Mouse (Mus musculus): ENCODE measurements around the gene Srgap2. TPM values are rescaled to one million over a fixed set of nuclear protein-coding genes. Genes with fewer than 3 reads are reported as not detected.
A peak's percentile ranks its signal among the peaks of the same experiment; 100 is the strongest.

Srgap2 gene
- polyA plus RNA-seq, 1 experiment from 2014 or later: 107 TPM

GRCm38 (mm10) chr1:131299788-131300187, 227.4 kb downstream of the Srgap2 start:
- H3K79me2 ChIP-seq (ENCODE audit: inconsistent target): no peaks in the 10 kb centered on the region
- H3K4me3 ChIP-seq (ENCODE audit: inconsistent target): no peak overlapping the region
- no peak overlapping the region for H3K27ac ChIP-seq
- WGBS (ENCODE audit: missing documents): 94% methylated on average over 6 of the region's 6 CpGs
- H3K36me3 ChIP-seq (ENCODE audit: inconsistent target): peaks cover 61% of the 10 kb centered on the region

DNA sequence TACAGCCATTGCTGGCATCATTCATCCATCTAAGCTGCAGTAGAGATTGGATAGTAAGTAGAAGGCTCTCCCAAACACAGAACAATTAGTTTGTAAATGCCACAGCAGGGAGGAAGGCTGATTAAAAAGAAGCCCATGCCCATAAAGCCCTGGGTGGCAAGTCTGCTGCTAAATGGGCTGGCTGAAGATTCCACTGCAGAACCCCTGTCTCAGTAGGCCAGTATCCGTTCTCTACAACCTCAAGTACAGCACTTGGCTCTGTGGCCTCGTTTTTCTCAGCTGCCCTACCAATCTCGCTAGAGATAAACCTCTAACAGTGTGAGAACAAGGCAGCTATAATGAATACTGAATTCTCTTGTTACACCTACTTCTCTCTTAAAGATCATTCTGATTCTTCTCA, 227.9 kb downstream of the Srgap2 start:
- WGBS (ENCODE audit: missing documents): 100% methylated on average over 3 of the region's 3 CpGs
- H3K27ac ChIP-seq: no peak overlapping the region
- peaks cover 63% of the 10 kb centered on the region for H3K36me3 ChIP-seq (ENCODE audit: inconsistent target)
- H3K4me3 ChIP-seq (ENCODE audit: inconsistent target): no peak overlapping the region
- H3K79me2 ChIP-seq (ENCODE audit: inconsistent target): no peaks in the 10 kb centered on the region

DNA sequence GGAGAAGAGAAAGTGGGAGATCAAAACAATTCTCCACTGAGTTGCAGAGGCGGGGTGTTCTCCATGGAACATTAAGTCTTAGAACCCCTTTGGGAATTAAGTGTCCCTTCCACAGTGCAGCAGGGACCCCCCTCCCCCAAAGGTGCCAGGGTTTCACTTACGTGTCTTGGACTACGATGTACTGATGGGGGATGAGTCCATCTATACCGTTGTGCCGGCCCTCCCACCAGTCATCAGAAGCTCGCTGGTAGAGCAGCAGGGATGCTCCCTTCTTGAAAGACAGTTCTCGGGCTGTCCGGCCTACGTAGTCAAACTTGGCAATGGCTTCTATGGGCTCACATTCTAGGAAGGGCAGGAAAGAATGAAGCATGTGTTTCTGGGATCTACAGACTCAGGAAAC, 229.0 kb downstream of the Srgap2 start:
- H3K36me3 ChIP-seq (ENCODE audit: inconsistent target): peaks cover 68% of the 10 kb centered on the region
- WGBS (ENCODE audit: missing documents): 98% methylated on average over 9 of the region's 9 CpGs
- H3K27ac ChIP-seq: no peak overlapping the region

GRCm38 (mm10) chr1:131296726-131297125, 230.4 kb downstream of the Srgap2 start:
- H3K27ac ChIP-seq: no peak overlapping the region
- H3K79me2 ChIP-seq (ENCODE audit: inconsistent target): no peaks in the 10 kb centered on the region
- WGBS (ENCODE audit: missing documents): 96% methylated on average over 7 of the region's 7 CpGs
- no peak overlapping the region for H3K4me3 ChIP-seq (ENCODE audit: inconsistent target)
- peaks cover 83% of the 10 kb centered on the region for H3K36me3 ChIP-seq (ENCODE audit: inconsistent target)

More for the DNA sequence above, 229.0 kb downstream of the Srgap2 start:
- Histone ChIP-seq H3K79me2 (ENCODE audit: inconsistent target) (no peaks in the 10 kb centered on the region), H3K4me3 (ENCODE audit: inconsistent target) (no peak overlapping the region)

GRCm38 (mm10) chr1:131295200-131295599, 232.0 kb downstream of the Srgap2 start:
- 91% methylated on average over 8 of the region's 8 CpGs for WGBS (ENCODE audit: missing documents)
- peaks cover 85% of the 10 kb centered on the region for H3K36me3 ChIP-seq (ENCODE audit: inconsistent target)

DNA sequence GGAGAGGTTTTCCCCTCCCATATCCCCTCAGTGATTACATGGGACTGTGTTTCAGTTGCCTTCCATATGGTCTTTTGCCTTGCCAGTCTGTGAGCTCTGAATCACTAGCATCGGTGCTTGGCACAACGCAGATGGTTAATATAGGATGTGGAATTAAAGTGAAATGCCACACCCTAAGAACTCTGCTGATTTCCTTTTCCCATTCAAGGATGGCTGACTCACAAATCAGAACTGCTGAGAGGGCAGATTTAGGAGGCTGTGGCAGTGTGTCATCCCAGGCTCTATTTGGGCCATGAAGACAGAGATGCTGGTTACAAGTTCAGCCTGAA, 233.3 kb downstream of the Srgap2 start:
- Histone ChIP-seq H3K4me3 (ENCODE audit: inconsistent target) (no peak overlapping the region), H3K36me3 (ENCODE audit: inconsistent target) (peaks cover 77% of the 10 kb centered on the region), H3K79me2 (ENCODE audit: inconsistent target) (no peaks in the 10 kb centered on the region), H3K27ac (peak overlapping the region; percentile 81)
- WGBS (ENCODE audit: missing documents): 16% methylated on average over 2 of the region's 2 CpGs

More at GRCm38 (mm10) chr1:131295200-131295599, 232.0 kb downstream of the Srgap2 start:
- Histone ChIP-seq H3K79me2 (ENCODE audit: inconsistent target) (no peaks in the 10 kb centered on the region), H3K4me3 (ENCODE audit: inconsistent target) (no peak overlapping the region), H3K27ac (peak overlapping the region; percentile 81)

DNA sequence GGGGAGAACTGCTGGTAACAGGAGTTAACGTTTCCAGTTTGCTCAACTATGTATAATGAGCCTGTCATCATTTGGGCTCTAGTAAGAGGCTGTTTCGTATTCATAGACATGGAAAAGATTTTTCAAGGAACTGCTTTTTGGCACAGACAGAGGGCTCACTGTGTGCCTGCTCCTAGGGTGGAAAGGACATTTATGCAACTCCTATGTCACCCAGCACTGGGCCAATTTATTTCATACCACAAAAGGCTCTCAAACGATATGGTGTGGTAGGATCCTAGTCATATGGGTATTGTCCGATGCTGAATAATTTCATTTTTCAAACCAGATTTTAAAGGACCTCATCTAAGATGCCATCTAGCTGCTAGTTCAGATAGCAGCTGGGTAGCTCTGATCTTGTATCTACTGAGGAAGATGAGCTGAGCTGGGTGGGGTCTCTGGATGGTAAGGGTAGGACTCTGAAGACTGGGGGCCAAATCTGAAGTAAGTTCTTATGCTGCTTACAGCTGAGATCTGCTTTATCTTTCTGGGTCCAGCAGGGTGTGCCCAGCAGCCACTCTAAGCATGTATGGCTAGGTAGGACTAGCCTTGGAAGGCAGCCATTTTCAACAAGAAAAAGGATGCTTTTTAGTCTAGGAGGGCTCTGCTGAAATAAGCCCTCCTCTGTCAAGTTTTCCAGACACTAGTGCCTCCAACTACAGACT, 233.8 kb downstream of the Srgap2 start:
- WGBS (ENCODE audit: missing documents): 100% methylated on average over 4 of the region's 4 CpGs
- no peak overlapping the region for H3K4me3 ChIP-seq (ENCODE audit: inconsistent target)
- peaks cover 74% of the 10 kb centered on the region for H3K36me3 ChIP-seq (ENCODE audit: inconsistent target)
- no peaks in the 10 kb centered on the region for H3K79me2 ChIP-seq (ENCODE audit: inconsistent target)
- H3K27ac ChIP-seq: peak overlapping the region; percentile 81

DNA sequence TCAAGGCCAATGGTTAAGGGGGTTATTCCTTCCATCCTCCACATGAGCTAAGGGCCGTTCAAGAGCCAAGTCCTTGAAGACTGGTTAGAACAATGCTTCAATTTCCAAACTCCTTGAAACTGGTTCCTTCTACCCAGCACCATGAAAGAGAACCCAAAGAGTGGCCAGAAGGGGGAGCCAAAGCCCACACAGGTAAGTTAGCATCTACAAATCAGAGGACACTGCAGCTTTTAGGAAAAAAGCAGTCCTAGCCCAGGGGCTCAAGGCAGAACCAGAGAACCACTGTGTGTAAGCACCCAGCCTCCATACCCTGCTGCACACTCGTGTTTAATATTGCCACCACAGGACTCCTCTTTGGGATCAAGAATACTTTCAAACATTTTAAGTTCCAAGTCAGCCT, 236.5 kb downstream of the Srgap2 start:
- WGBS (ENCODE audit: missing documents): 61% methylated on average over 2 of the region's 2 CpGs
- Histone ChIP-seq H3K36me3 (ENCODE audit: inconsistent target) (peaks cover 47% of the 10 kb centered on the region), H3K27ac (no peak overlapping the region), H3K79me2 (ENCODE audit: inconsistent target) (no peaks in the 10 kb centered on the region), H3K4me3 (ENCODE audit: inconsistent target) (no peak overlapping the region)

DNA sequence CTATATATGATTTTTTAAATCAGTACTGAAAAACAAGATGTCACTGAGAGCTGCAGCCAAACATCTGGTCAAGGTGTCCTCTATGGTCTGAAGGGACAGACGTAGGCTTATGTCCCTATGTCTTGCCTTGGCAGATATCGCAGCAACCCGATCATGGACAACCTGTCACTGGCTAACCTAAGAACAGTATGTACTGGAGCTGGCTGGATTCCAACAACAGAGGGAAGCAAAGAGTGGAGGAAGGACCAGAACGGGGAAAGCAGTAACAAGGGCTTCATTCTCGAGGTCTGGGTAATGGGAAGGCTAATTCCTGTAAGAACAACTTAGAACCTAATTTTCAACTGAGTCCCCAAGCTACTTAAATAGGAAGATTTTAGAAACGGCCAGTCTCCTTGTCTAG, 238.2 kb downstream of the Srgap2 start:
- WGBS (ENCODE audit: missing documents): 91% methylated on average over 6 of the region's 6 CpGs
- Histone ChIP-seq H3K79me2 (ENCODE audit: inconsistent target) (no peaks in the 10 kb centered on the region), H3K4me3 (ENCODE audit: inconsistent target) (no peak overlapping the region), H3K36me3 (ENCODE audit: inconsistent target) (peaks cover 36% of the 10 kb centered on the region), H3K27ac (no peak overlapping the region)

DNA sequence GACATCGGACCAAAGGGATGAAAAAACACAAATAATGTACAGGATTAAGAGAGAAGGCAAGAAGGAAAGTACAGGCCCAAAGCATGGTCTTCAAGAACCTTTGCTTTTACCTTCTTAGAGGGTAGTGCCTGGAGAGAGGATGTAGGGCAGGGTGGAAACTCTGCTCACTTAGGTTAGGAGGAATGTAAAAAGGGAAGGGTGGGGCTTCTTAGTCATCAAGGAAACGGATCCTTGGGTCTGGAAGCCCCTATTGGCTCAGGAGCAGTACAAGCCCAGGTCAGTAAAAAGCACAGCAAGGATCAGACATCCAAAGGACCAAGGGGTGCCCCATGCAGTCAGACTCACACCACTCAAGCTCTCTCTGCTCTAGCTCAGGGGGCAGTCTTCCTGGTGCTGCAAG, 239.9 kb downstream of the Srgap2 start:
- no peaks in the 10 kb centered on the region for H3K79me2 ChIP-seq (ENCODE audit: inconsistent target)
- 50% methylated on average over 2 of the region's 2 CpGs for WGBS (ENCODE audit: missing documents)
- H3K27ac ChIP-seq: peak overlapping the region; percentile 51
- peaks cover 21% of the 10 kb centered on the region for H3K36me3 ChIP-seq (ENCODE audit: inconsistent target)
- H3K4me3 ChIP-seq (ENCODE audit: inconsistent target): no peak overlapping the region

GRCm38 (mm10) chr1:131286803-131287202, 240.3 kb downstream of the Srgap2 start:
- Histone ChIP-seq H3K4me3 (ENCODE audit: inconsistent target) (no peak overlapping the region), H3K36me3 (ENCODE audit: inconsistent target) (peaks cover 17% of the 10 kb centered on the region), H3K79me2 (ENCODE audit: inconsistent target) (no peaks in the 10 kb centered on the region), H3K27ac (peak overlapping the region; percentile 51)
- WGBS (ENCODE audit: missing documents): 7% methylated on average over 5 of the region's 5 CpGs

DNA sequence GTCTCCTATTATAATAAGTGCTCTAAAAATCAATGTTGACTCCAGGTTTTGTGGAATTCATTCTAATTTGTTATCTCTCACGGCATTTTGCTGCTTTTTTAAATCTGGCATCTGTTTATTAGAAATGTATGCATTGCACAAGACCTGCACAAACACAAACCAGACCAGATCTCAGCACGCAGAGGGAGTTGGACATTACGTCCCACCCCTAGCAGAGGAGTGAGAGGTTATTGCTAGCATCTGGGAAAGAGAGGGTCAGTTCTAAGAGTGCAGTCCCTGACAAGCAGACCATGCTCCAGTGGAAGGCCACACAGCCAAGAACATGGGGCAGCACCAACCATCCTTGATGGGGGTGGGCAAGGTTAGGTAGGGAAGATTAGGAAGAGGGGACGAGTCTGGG, 242.5 kb downstream of the Srgap2 start:
- 89% methylated on average over 4 of the region's 4 CpGs for WGBS (ENCODE audit: missing documents)
- H3K36me3 ChIP-seq (ENCODE audit: inconsistent target): peaks cover 8% of the 10 kb centered on the region
- H3K4me3 ChIP-seq (ENCODE audit: inconsistent target): no peak overlapping the region
- peaks cover 8% of the 10 kb centered on the region; the same call in 1 of the 2 replicates for H3K79me2 ChIP-seq (ENCODE audit: inconsistent target)
- no peak overlapping the region for H3K27ac ChIP-seq

DNA sequence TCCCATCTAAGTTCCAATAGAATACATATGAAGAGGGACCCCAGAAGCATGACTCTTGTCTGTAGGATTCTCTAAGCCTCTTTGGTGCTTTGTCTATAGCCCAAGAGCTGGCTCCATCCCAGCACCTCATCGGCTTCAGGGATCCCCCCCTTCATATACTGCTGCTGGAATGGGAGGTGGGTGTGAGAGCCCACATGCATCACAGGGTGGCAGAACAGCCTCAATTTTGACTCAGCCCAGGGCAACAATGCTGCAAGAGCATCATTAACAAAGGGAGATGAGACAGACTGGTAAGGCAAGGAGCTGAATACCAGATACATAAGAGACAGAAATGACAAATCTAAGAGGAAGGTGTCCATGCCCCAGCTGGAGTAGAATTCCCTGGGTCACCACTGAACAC, 243.0 kb downstream of the Srgap2 start:
- H3K4me3 ChIP-seq (ENCODE audit: inconsistent target): no peak overlapping the region
- 100% methylated on average over 1 of the region's 1 CpGs for WGBS (ENCODE audit: missing documents)

DNA sequence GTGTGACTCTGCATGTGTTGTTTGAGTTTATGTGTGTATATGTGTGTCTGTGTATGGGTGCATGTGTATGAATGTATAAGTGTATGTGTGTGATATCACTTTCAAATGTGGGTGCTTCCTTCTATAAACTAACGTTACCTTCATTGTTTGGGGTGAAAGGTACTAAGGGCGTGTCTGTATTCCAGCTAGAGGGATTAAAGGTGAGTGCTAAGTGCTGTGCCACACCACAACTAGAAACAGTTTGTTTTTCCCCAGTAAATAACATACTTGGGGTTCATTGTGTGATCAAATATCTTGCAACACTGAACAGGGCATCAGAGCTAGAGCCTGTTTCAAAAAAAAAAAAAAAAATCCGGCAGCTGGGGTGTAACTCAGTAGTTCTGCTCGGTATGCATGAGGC, 245.4 kb downstream of the Srgap2 start:
- WGBS (ENCODE audit: missing documents): 94% methylated on average over 4 of the region's 4 CpGs
- Histone ChIP-seq H3K79me2 (ENCODE audit: inconsistent target) (peaks cover 30% of the 10 kb centered on the region), H3K36me3 (ENCODE audit: inconsistent target) (no peaks in the 10 kb centered on the region), H3K4me3 (ENCODE audit: inconsistent target) (no peak overlapping the region), H3K27ac (no peak overlapping the region)

More for the DNA sequence above, 243.0 kb downstream of the Srgap2 start:
- peaks cover 12% of the 10 kb centered on the region for H3K79me2 ChIP-seq (ENCODE audit: inconsistent target)
- H3K27ac ChIP-seq: no peak overlapping the region
- peaks cover 4% of the 10 kb centered on the region for H3K36me3 ChIP-seq (ENCODE audit: inconsistent target)

GRCm38 (mm10) chr1:131280280-131280679, 246.9 kb downstream of the Srgap2 start:
- peaks cover under 1% of the 10 kb centered on the region; the same call in 1 of the 2 replicates for H3K36me3 ChIP-seq (ENCODE audit: inconsistent target)
- 59% methylated on average over 3 of the region's 3 CpGs for whole genome bisulfite sequencing (ENCODE audit: missing documents)
- H3K4me3 ChIP-seq (ENCODE audit: inconsistent target): no peak overlapping the region
- H3K79me2 ChIP-seq (ENCODE audit: inconsistent target): peaks cover 43% of the 10 kb centered on the region
- H3K27ac ChIP-seq: no peak overlapping the region

- WGBS (ENCODE audit: missing documents): 2% methylated on average over 4 of the region's 4 CpGs
- Histone ChIP-seq H3K27ac (peak within 1 kb of the TSS; percentile 94), H3K36me3 (ENCODE audit: inconsistent target) (peaks cover 9% of the 10 kb centered on the region; the same call in 1 of the 2 replicates), H3K79me2 (ENCODE audit: inconsistent target) (peaks cover 51% of the 10 kb centered on the region), H3K4me3 (ENCODE audit: inconsistent target) (peak within 1 kb of the TSS; percentile 84)
Measured at GRCm38 (mm10) chr1:131279456-131279776, 247.7 kb downstream of the Srgap2 start, which contains the start of gene Ikbke. Gene Ikbke (minus strand): TSS chr1:131279606.

Data from macrophage (primary cell).